Mouse (Mus musculus): ENCODE measurements around the gene Gm12216. TPM values are rescaled to one million over a fixed set of nuclear protein-coding genes. Genes with fewer than 3 reads are reported as not detected.

The Gm12216 gene
- total and polyA plus RNA-seq, 2 experiments from 2014 or later = 0.77 TPM; not detected in 1

- Histone ChIP-seq H3K36me3 (ENCODE audit: insufficient read depth) (no peaks in the 10 kb centered on the region), H3K27me3 (ENCODE audit: insufficient read depth, low read length) (no peaks in the 10 kb centered on the region), H3K9ac (no peak overlapping the region), H3K4me3 (ENCODE audit: low read depth, low read length) (no peak overlapping the region), H3K9me3 (ENCODE audit: low read length) (no peaks in the 10 kb centered on the region), H3K4me2 (ENCODE audit: low read depth) (no peak overlapping the region), H3K27ac (ENCODE audit: low read depth, low read length) (no peak overlapping the region), H3K4me1 (ENCODE audit: insufficient read depth) (no peaks in the 10 kb centered on the region)
- no peak for TF ChIP-seq CTCF (IDR thresholded peaks at IDR 0.05; ENCODE audit: low read depth)
- ATAC-seq (no peak), DNase-seq (no peak)
- WGBS = 59% methylated on average over 5 of the region's 5 CpGs
Observed at GRCm38 (mm10) chr11:53810156-53810555, 48.9 kb downstream of the Gm12216 start.

- no peak overlapping the region for H3K27ac ChIP-seq (ENCODE audit: low read depth, low read length)
- H3K4me3 ChIP-seq (ENCODE audit: low read depth, low read length) = no peak overlapping the region
- DNase-seq (no peak), ATAC-seq (no peak)
- no peaks in the 10 kb centered on the region for H3K36me3 ChIP-seq (ENCODE audit: insufficient read depth)
- no peak overlapping the region for H3K9ac ChIP-seq
- no peaks in the 10 kb centered on the region for H3K9me3 ChIP-seq (ENCODE audit: low read length)
- TF ChIP-seq CTCF (IDR thresholded peaks at IDR 0.05; ENCODE audit: low read depth) = no peak
- no peak overlapping the region for H3K4me2 ChIP-seq (ENCODE audit: low read depth)
- WGBS = 50% methylated on average over 5 of the region's 5 CpGs
- H3K4me1 ChIP-seq (ENCODE audit: insufficient read depth) = no peaks in the 10 kb centered on the region
- H3K27me3 ChIP-seq (ENCODE audit: insufficient read depth, low read length) = no peaks in the 10 kb centered on the region
Observed at GRCm38 (mm10) chr11:53809354-53809753, 49.7 kb downstream of the Gm12216 start.

GRCm38 (mm10) chr11:53805786-53806185 is 53.3 kb downstream of the Gm12216 start:
- H3K36me3 ChIP-seq (ENCODE audit: insufficient read depth) = no peaks in the 10 kb centered on the region
- ATAC-seq (no peak), DNase-seq (no peak)
- no peak for TF ChIP-seq CTCF (IDR thresholded peaks at IDR 0.05; ENCODE audit: low read depth)
- no peak overlapping the region for H3K27ac ChIP-seq (ENCODE audit: low read depth, low read length)
- H3K4me2 ChIP-seq (ENCODE audit: low read depth) = no peak overlapping the region
- H3K27me3 ChIP-seq (ENCODE audit: insufficient read depth, low read length) = no peaks in the 10 kb centered on the region
- no peak overlapping the region for H3K9ac ChIP-seq
- no peaks in the 10 kb centered on the region for H3K4me1 ChIP-seq (ENCODE audit: insufficient read depth)
- H3K4me3 ChIP-seq (ENCODE audit: low read depth, low read length) = no peak overlapping the region
- no peaks in the 10 kb centered on the region for H3K9me3 ChIP-seq (ENCODE audit: low read length)
- 80% methylated on average over 9 of the region's 9 CpGs for WGBS

GRCm38 (mm10) chr11:53804569-53805344 is 54.3 kb downstream of the Gm12216 start:
- ATAC-seq (no peak), DNase-seq (no peak)
- Histone ChIP-seq H3K4me1 (ENCODE audit: insufficient read depth) (no peaks in the 10 kb centered on the region), H3K9ac (no peak overlapping the region), H3K27me3 (ENCODE audit: insufficient read depth, low read length) (no peaks in the 10 kb centered on the region), H3K4me2 (ENCODE audit: low read depth) (no peak overlapping the region), H3K9me3 (ENCODE audit: low read length) (no peaks in the 10 kb centered on the region), H3K4me3 (ENCODE audit: low read depth, low read length) (no peak overlapping the region), H3K27ac (ENCODE audit: low read depth, low read length) (no peak overlapping the region), H3K36me3 (ENCODE audit: insufficient read depth) (no peaks in the 10 kb centered on the region)
- WGBS = 89% methylated on average over 14 of the region's 14 CpGs
- no peak for TF ChIP-seq CTCF (IDR thresholded peaks at IDR 0.05; ENCODE audit: low read depth)

GRCm38 (mm10) chr11:53803494-53803893 is 55.6 kb downstream of the Gm12216 start:
- Histone ChIP-seq H3K4me3 (ENCODE audit: low read depth, low read length) (no peak overlapping the region), H3K9me3 (ENCODE audit: low read length) (no peaks in the 10 kb centered on the region), H3K27ac (ENCODE audit: low read depth, low read length) (no peak overlapping the region), H3K4me1 (ENCODE audit: insufficient read depth) (no peaks in the 10 kb centered on the region), H3K9ac (no peak overlapping the region), H3K27me3 (ENCODE audit: insufficient read depth, low read length) (no peaks in the 10 kb centered on the region), H3K36me3 (ENCODE audit: insufficient read depth) (no peaks in the 10 kb centered on the region), H3K4me2 (ENCODE audit: low read depth) (no peak overlapping the region)
- TF ChIP-seq CTCF (IDR thresholded peaks at IDR 0.05; ENCODE audit: low read depth) = no peak
- 87% methylated on average over 6 of the region's 6 CpGs for WGBS
- ATAC-seq = no peak
- DNase-seq = no peak

- no peak overlapping the region for H3K9ac ChIP-seq
- no peaks in the 10 kb centered on the region for H3K27me3 ChIP-seq (ENCODE audit: insufficient read depth, low read length)
- no peak for ATAC-seq
- H3K4me3 ChIP-seq (ENCODE audit: low read depth, low read length) = no peak overlapping the region
- H3K36me3 ChIP-seq (ENCODE audit: insufficient read depth) = no peaks in the 10 kb centered on the region
- WGBS = 90% methylated on average over 12 of the region's 12 CpGs
- H3K4me2 ChIP-seq (ENCODE audit: low read depth) = no peak overlapping the region
- TF ChIP-seq CTCF (IDR thresholded peaks at IDR 0.05; ENCODE audit: low read depth) = no peak
- no peaks in the 10 kb centered on the region for H3K9me3 ChIP-seq (ENCODE audit: low read length)
- no peaks in the 10 kb centered on the region for H3K4me1 ChIP-seq (ENCODE audit: insufficient read depth)
- DNase-seq = no peak
- no peak overlapping the region for H3K27ac ChIP-seq (ENCODE audit: low read depth, low read length)
Observed at GRCm38 (mm10) chr11:53803093-53803492, 56.0 kb downstream of the Gm12216 start.

- Histone ChIP-seq H3K9me3 (ENCODE audit: low read length) (no peaks in the 10 kb centered on the region), H3K36me3 (ENCODE audit: insufficient read depth) (no peaks in the 10 kb centered on the region), H3K9ac (no peak overlapping the region), H3K27ac (ENCODE audit: low read depth, low read length) (no peak overlapping the region), H3K27me3 (ENCODE audit: insufficient read depth, low read length) (no peaks in the 10 kb centered on the region), H3K4me2 (ENCODE audit: low read depth) (no peak overlapping the region), H3K4me1 (ENCODE audit: insufficient read depth) (no peaks in the 10 kb centered on the region), H3K4me3 (ENCODE audit: low read depth, low read length) (no peak overlapping the region)
- 94% methylated on average over 5 of the region's 5 CpGs for WGBS
- TF ChIP-seq CTCF (IDR thresholded peaks at IDR 0.05; ENCODE audit: low read depth) = no peak
- ATAC-seq = no peak
- DNase-seq = no peak
Observed at GRCm38 (mm10) chr11:53800975-53801374, 58.1 kb downstream of the Gm12216 start.

Measured in forebrain, postnatal 0 days (tissue).